Mouse (Mus musculus) cortical plate, adult 2 months (tissue): ENCODE measurements around the gene Cul1.

Experiments
- CTCF ChIP-seq: fragments of 200-500 bp; IDR thresholded peaks from 2 replicates; pipeline ENCODE4 v1.5.1; 2011; ENCODE audit warnings: mild to moderate bottlenecking, control low read depth, low read length; ENCODE audit not compliant: insufficient read depth; ENCODE audit errors: extremely low read depth
- POLR2A ChIP-seq: fragments of 200-500 bp; IDR thresholded peaks from 2 replicates; pipeline ENCODE4 v1.6.1; 2011; ENCODE audit warnings: mild to moderate bottlenecking, low read length, control low read depth; ENCODE audit not compliant: insufficient read depth; ENCODE audit errors: extremely low read depth

- no peak for TF ChIP-seq CTCF
- no peak for TF ChIP-seq POLR2A
Measured at GRCm38 (mm10) chr6:47520030-47520429, 66.8 kb downstream of the Cul1 start.
